Mouse (Mus musculus) hindbrain, embryonic 11.5 days (tissue): Measurements from ENCODE around the gene Sgip1. TPM values are rescaled to one million over a fixed set of nuclear protein-coding genes. Genes with fewer than 3 reads are reported as not detected.
A peak's percentile ranks its signal among the peaks of the same experiment; 100 is the strongest.

Experiments used
- ATAC-seq: fragments of 200-750 bp; cut with Nextera tagmentation; 2 replicates; pipeline ENCODE4 v1.8.0; 2017; ENCODE audit warnings: mild to moderate bottlenecking, moderate TSS enrichment, moderate library complexity; ENCODE audit not compliant: low FRiP score
- DNase-seq: peaks from one replicate; pipeline ENCODE4 v3.0.0-alpha.2; 2015; ENCODE audit warnings: low spot score
- H3K27ac ChIP-seq: fragments of 300-500 bp; sonication (generic); 2 replicates; pipeline ENCODE4 v1.5.1; 2014; ENCODE audit warnings: mild to moderate bottlenecking, low read depth, low read length
- H3K27me3 ChIP-seq: fragments of 300-500 bp; sonication (generic); 2 replicates; pipeline ENCODE4 v1.6.1; 2014; ENCODE audit warnings: mild to moderate bottlenecking, low read length, moderate library complexity, mixed read lengths; ENCODE audit not compliant: control insufficient read depth, insufficient read depth
- H3K36me3 ChIP-seq: fragments of 300-500 bp; sonication (generic); 2 replicates; pipeline ENCODE4 v1.6.1; 2014; ENCODE audit warnings: mild to moderate bottlenecking, low read length, moderate library complexity, mixed read lengths; ENCODE audit not compliant: control insufficient read depth, insufficient read depth
- H3K4me1 ChIP-seq: fragments of 300-500 bp; sonication (generic); replicated peaks from 2 replicates; pipeline ENCODE4 v1.6.1; 2014; ENCODE audit warnings: low read length, mixed read lengths; ENCODE audit not compliant: control insufficient read depth, insufficient read depth
- H3K4me2 ChIP-seq: fragments of 300-500 bp; sonication (generic); replicated peaks from 2 replicates; pipeline ENCODE4 v1.6.1; 2014; ENCODE audit warnings: mild to moderate bottlenecking, low read depth, low read length
- H3K4me3 ChIP-seq: fragments of 300-500 bp; sonication (generic); 2 replicates; pipeline ENCODE4 v1.5.1; 2014; ENCODE audit warnings: low read depth, low read length
- H3K9ac ChIP-seq: fragments of 300-500 bp; sonication (generic); 2 replicates; pipeline ENCODE4 v1.6.1; 2014; ENCODE audit warnings: low read depth, low read length
- H3K9me3 ChIP-seq: fragments of 300-500 bp; sonication (generic); 2 replicates; pipeline ENCODE4 v1.6.1; 2016; ENCODE audit warnings: low read length; ENCODE audit not compliant: control insufficient read depth
- WGBS: fragments of 180-500 bp; shearing (Covaris S2); extraction: QIAGEN DNeasy Blood & Tissue Kit; methylation state at CpG from one replicate; pipeline ENCODE4 v1.1.7; 2014; 5-methylcytosine and 5-hydroxymethylcytosine counted together
- polyA plus RNA-seq: library from polyadenylated mRNA; unstranded; fragments of >200 nt; fragmentation: Nextera tagmentation; extraction: Ambion mirVana; gene quantifications from 2 replicates; pipeline ENCODE4 v1.2.1, GENCODE M21; 2014

The Sgip1 gene
- polyA plus RNA-seq, 1 experiment from 2014 or later = 22.9 TPM

DNA sequence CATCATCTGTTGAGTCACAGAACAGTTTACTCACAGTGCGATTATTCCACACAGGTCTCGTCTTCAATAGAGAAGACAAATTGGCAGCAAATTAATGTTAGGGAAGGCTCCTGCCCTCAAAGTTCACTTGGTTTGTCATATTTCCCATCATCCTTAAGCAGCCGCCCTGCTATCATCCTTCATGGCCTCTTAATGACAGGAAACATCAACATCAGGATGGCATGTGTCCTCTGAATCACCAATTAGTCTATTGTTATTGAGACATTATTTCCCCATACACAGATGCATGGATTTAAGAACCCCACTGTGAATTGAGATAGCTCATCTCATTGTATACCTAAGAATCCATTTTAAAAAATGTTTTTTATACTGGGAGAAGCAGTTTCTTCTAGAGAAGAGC, 10.1 kb upstream of the Sgip1 start:
- Histone ChIP-seq H3K4me3 (no peak overlapping the region), H3K36me3 (no peaks in the 10 kb centered on the region), H3K9ac (no peak overlapping the region), H3K4me1 (no peaks in the 10 kb centered on the region), H3K27me3 (no peaks in the 10 kb centered on the region), H3K9me3 (no peaks in the 10 kb centered on the region), H3K4me2 (no peak overlapping the region), H3K27ac (no peak overlapping the region)
- DNase-seq = no peak
- 87% methylated on average over 3 of the region's 3 CpGs for WGBS
- no peak for ATAC-seq

DNA sequence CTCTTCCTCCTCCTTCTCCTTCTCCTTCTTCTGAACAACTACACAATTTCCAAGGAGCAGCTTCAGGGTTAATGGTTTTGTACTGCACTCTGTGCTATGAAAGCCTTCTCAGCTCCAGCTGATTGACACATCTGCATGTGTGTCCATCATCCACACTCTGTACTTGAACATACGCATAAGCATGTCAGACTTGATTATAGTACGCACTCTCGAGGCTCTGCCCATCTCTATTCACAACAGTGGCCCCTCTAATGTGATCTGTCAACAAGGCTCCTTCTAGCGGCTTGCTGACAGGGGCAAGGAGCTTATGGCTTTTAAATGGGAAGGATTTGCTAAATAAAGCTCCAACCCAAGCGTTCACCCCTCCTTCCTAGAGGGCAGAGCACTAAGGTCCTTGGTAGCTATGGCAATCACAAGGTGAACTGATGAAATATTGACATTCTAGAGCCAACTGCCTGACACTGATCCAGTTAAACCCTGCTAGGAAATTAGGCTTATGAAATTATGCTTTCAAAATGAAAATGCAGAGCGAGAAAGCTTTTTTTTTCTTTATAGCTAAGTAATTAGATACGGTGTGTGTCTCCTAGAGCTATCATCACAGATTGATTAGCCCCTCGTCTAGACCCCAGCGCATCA, 7.0 kb upstream of the Sgip1 start:
- ATAC-seq (no peak), DNase-seq (no peak)
- H3K36me3 ChIP-seq = no peaks in the 10 kb centered on the region
- H3K4me3 ChIP-seq = no peak overlapping the region
- H3K9me3 ChIP-seq = no peaks in the 10 kb centered on the region
- H3K4me2 ChIP-seq = no peak overlapping the region
- H3K9ac ChIP-seq = no peak overlapping the region
- H3K4me1 ChIP-seq = no peaks in the 10 kb centered on the region
- 60% methylated on average over 9 of the region's 9 CpGs for WGBS
- H3K27me3 ChIP-seq = no peaks in the 10 kb centered on the region
- no peak overlapping the region for H3K27ac ChIP-seq

GRCm38 (mm10) chr4:102753334-102754090, 12.4 kb downstream of the Sgip1 start:
- Histone ChIP-seq H3K4me3 (no peak overlapping the region), H3K4me2 (no peak overlapping the region), H3K4me1 (no peaks in the 10 kb centered on the region), H3K9ac (no peak overlapping the region), H3K9me3 (no peaks in the 10 kb centered on the region), H3K27me3 (no peaks in the 10 kb centered on the region), H3K36me3 (no peaks in the 10 kb centered on the region), H3K27ac (no peak overlapping the region)
- WGBS = 81% methylated on average over 3 of the region's 3 CpGs
- no peak for ATAC-seq
- no peak for DNase-seq

- DNase-seq (peak; percentile 76), ATAC-seq (peak; percentile 79)
- Histone ChIP-seq H3K4me3 (peak overlapping the region; percentile 56), H3K27me3 (no peaks in the 10 kb centered on the region), H3K36me3 (no peaks in the 10 kb centered on the region), H3K9me3 (no peaks in the 10 kb centered on the region), H3K4me1 (no peaks in the 10 kb centered on the region), H3K4me2 (peak overlapping the region; percentile 93), H3K9ac (peak overlapping the region; percentile 72), H3K27ac (peak overlapping the region; percentile 93)
- WGBS = under 1% methylated on average over 41 of the region's 41 CpGs
Observed at GRCm38 (mm10) chr4:102759095-102759890, 18.2 kb downstream of the Sgip1 start.

DNA sequence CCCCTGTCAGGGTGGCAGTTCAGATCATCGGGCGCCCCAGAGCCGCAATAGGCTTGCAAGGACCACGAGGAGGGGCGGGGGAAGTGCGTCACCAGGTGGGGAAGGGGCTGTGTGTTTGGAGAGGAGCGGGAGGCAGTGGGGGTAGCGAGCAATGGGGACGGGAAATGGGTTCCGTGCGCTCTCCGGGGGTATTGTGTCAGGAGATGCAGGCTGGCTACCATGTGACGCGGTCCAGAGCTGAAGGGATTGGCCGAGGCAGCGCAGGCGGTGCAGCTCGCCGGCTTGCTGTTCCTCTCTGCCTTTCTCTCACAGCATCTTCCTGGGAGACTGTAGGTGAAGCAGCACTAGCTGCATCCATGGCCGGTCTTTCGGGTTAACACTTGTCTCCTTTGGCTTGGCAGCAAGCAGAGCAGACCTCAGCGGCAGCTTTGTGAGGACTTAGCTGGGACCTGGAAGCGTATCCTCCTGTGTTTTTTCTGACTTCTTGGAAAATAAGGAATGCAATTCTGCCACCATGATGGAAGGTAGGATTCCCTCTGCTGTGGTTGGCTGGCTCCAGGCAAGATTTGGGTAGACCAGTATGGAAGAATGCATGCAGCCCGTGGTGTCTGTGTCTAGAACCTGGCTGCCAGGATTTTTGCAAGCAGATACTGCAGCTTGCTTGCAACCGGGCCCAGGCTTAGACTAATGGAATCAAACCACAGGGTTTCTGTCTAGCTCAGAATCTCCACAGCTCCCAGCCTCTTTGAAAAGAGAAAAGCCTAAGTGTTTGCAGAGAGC, 19.1 kb downstream of the Sgip1 start:
- no peaks in the 10 kb centered on the region for H3K36me3 ChIP-seq
- ATAC-seq (peak; percentile 97), DNase-seq (peak; percentile 83)
- peak overlapping the region; percentile 56 for H3K4me3 ChIP-seq
- WGBS = 3% methylated on average over 25 of the region's 25 CpGs
- no peaks in the 10 kb centered on the region for H3K9me3 ChIP-seq
- peak overlapping the region; percentile 72 for H3K9ac ChIP-seq
- peak overlapping the region; percentile 93 for H3K27ac ChIP-seq
- no peaks in the 10 kb centered on the region for H3K4me1 ChIP-seq
- no peaks in the 10 kb centered on the region for H3K27me3 ChIP-seq
- peak overlapping the region; percentile 93 for H3K4me2 ChIP-seq

DNA sequence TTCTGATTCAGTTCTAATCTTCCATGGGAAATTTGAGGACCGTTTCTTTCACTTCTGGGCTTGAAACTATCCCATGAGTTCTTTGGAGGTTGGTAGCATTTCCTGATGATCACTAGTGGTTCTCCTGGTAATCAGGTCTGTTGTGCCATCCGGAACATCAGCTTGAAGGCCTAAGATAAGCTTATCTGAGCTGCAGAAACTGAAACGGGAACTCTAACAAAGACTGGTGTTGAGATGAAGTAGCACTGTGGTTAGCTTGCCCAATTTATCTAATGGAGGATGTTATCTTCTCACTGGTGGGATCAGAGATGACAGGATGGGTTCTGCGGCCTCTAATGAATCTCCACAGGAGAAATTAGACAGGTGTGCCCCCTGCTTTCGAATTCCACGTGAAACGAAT, 21.0 kb downstream of the Sgip1 start:
- Histone ChIP-seq H3K4me2 (peak overlapping the region; percentile 15; the same call in 1 of the 2 replicates), H3K4me3 (no peak overlapping the region), H3K27ac (no peak overlapping the region), H3K27me3 (no peaks in the 10 kb centered on the region), H3K4me1 (no peaks in the 10 kb centered on the region), H3K36me3 (no peaks in the 10 kb centered on the region), H3K9me3 (no peaks in the 10 kb centered on the region), H3K9ac (no peak overlapping the region)
- no peak for DNase-seq
- 89% methylated on average over 7 of the region's 7 CpGs for WGBS
- no peak for ATAC-seq

GRCm38 (mm10) chr4:102769070-102769469, 28.0 kb downstream of the Sgip1 start:
- no peaks in the 10 kb centered on the region for H3K9me3 ChIP-seq
- H3K36me3 ChIP-seq = no peaks in the 10 kb centered on the region
- H3K27me3 ChIP-seq = no peaks in the 10 kb centered on the region
- ATAC-seq = no peak
- H3K4me3 ChIP-seq = no peak overlapping the region
- DNase-seq = no peak
- H3K4me1 ChIP-seq = no peaks in the 10 kb centered on the region
- H3K9ac ChIP-seq = no peak overlapping the region
- H3K27ac ChIP-seq = no peak overlapping the region
- H3K4me2 ChIP-seq = no peak overlapping the region
- WGBS = 74% methylated on average over 1 of the region's 1 CpGs

DNA sequence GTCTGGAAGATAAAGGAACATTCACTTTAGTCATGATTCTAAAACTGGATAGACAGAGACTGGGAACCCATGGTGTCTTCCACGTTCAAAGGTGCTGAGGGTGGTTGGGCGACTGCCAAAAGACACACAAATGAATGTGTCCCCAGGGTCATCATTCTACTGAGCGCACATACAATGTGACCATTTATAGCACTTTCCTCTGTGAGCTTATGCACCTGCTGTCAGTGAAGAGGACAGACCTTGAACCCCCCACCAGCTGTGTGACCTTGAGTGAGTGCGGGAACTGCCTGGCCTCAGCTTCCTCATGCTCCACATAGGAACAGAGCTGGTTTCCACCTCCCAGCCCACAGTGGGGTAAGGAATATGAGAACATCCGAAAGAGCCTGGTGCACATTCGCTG, 28.8 kb downstream of the Sgip1 start:
- WGBS = 87% methylated on average over 6 of the region's 6 CpGs
- no peak overlapping the region for H3K27ac ChIP-seq
- H3K4me1 ChIP-seq = no peaks in the 10 kb centered on the region
- H3K9me3 ChIP-seq = no peaks in the 10 kb centered on the region
- H3K27me3 ChIP-seq = no peaks in the 10 kb centered on the region
- no peak overlapping the region for H3K4me2 ChIP-seq
- H3K36me3 ChIP-seq = no peaks in the 10 kb centered on the region
- H3K4me3 ChIP-seq = no peak overlapping the region
- H3K9ac ChIP-seq = no peak overlapping the region
- DNase-seq (no peak), ATAC-seq (no peak)
